10 mouse cellular contexts compared by ENCODE assay signal in the genomic region with DNA sequence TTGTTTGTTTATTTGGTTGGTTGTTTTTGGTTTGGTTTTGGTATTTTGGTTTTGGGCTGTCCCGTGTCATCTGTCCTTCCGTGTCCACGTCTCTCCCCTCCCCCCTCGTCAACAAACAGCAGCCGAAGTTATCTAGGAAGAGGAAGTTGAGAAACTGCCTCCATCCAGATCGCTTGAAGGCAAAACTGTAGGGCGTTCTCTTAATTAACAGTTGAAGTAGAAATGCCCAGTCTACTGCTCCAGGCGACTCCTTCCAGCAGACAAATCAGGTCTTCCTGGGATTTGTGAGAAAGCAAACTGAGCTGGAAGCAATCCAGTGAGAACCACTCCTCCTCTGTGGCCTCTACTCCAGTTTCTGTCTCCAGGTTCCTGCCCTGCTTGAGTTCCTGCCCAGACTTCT.
A peak's percentile ranks its signal among the peaks of the same experiment; 100 is the strongest.
DNase-seq lines count a peak whose midpoint lies in the region; ATAC-seq and TF ChIP-seq lines count a peak whose summit lies in the region.
"Had no signal": no experiment of that assay in that cellular context is flagged by ENCODE, and none has a peak within 500 bp of the region (broad histone marks: within the 10 kb centered on the region; RNA-seq: fewer than 3 reads in every experiment).

No protein-coding gene starts in this region.

- no peak overlapping the region for H3K9ac ChIP-seq in intestine, embryonic 16.5 days (ENCODE audit: low read depth, low read length)
- no peak overlapping the region for H3K9ac ChIP-seq in intestine, embryonic 15.5 days
- H3K9ac ChIP-seq in midbrain, embryonic 13.5 days (replicated peaks) = no peak overlapping the region

- H3K4me2 ChIP-seq in intestine, embryonic 16.5 days (ENCODE audit: low read depth, low read length) = 0 out of 2 replicates have a peak overlapping the region, but pooled peaks have one; percentile 19
- no peak overlapping the region for H3K4me2 ChIP-seq in intestine, embryonic 15.5 days (replicated peaks)
- H3K4me2 ChIP-seq in midbrain, embryonic 13.5 days (replicated peaks) = no peak overlapping the region

- H3K36me3 ChIP-seq in intestine, embryonic 16.5 days (ENCODE audit: control insufficient read depth, insufficient read depth, low read length) = no peaks in the 10 kb centered on the region
- H3K36me3 ChIP-seq in intestine, embryonic 15.5 days = no peaks in the 10 kb centered on the region
- H3K36me3 ChIP-seq in midbrain, embryonic 13.5 days = no peaks in the 10 kb centered on the region

- no peaks in the 10 kb centered on the region for H3K9me3 ChIP-seq in intestine, embryonic 16.5 days (ENCODE audit: control insufficient read depth, low read length)
- no peaks in the 10 kb centered on the region for H3K9me3 ChIP-seq in intestine, embryonic 15.5 days
- H3K9me3 ChIP-seq in midbrain, embryonic 13.5 days = no peaks in the 10 kb centered on the region

- no peak overlapping the region for H3K27ac ChIP-seq in intestine, embryonic 16.5 days (ENCODE audit: low read length)
- H3K27ac ChIP-seq in intestine, embryonic 15.5 days = no peak overlapping the region
- H3K27ac ChIP-seq in bone marrow macrophage, adult 2 months (ENCODE audit: insufficient read depth, low read depth, low read length) = peak overlapping the region; percentile 74
- no peak overlapping the region for H3K27ac ChIP-seq in midbrain, embryonic 13.5 days

- H3K4me3 ChIP-seq in intestine, embryonic 16.5 days (ENCODE audit: low read length) = no peak overlapping the region
- no peak overlapping the region for H3K4me3 ChIP-seq in intestine, embryonic 15.5 days (replicated peaks)
- no peak overlapping the region for H3K4me3 ChIP-seq in bone marrow macrophage, adult 2 months (ENCODE audit: insufficient read depth, low read length)
- H3K4me3 ChIP-seq in midbrain, embryonic 13.5 days (replicated peaks) = no peak overlapping the region

- TF ChIP-seq POLR2A in bone marrow macrophage, adult 2 months (IDR thresholded peaks at IDR 0.05; ENCODE audit: borderline replicate concordance, low read depth, low read length) = no peak

- TF ChIP-seq CTCF in bone marrow macrophage, adult 2 months (IDR thresholded peaks at IDR 0.05; ENCODE audit: low read depth, low read length) = no peak

- 0 out of 2 replicates have a peak, but pooled peaks cover 2% of the 10 kb centered on the region for H3K4me1 ChIP-seq in intestine, embryonic 16.5 days (ENCODE audit: control insufficient read depth, insufficient read depth, low read length)
- no peaks in the 10 kb centered on the region for H3K4me1 ChIP-seq in intestine, embryonic 15.5 days (replicated peaks)
- peaks cover 11% of the 10 kb centered on the region for H3K4me1 ChIP-seq in bone marrow macrophage, adult 2 months (ENCODE audit: control insufficient read depth, insufficient read depth, low read length)
- no peaks in the 10 kb centered on the region for H3K4me1 ChIP-seq in midbrain, embryonic 13.5 days (replicated peaks)

- peak; percentile 38 to 46 for DNase-seq in B cell, adult 2 months
- peak; percentile 22 for DNase-seq in lung, postnatal 10 days
- DNase-seq in ovary, postnatal 14 days (ENCODE audit: low spot score) = no peak
- DNase-seq in right cerebral cortex, postnatal 4 days = no peak
- DNase-seq: cerebellum, adult 11-12 months; thymus, adult 18-20 months had no signal

- no peaks in the 10 kb centered on the region for H3K27me3 ChIP-seq in intestine, embryonic 16.5 days (replicated peaks; ENCODE audit: control insufficient read depth, insufficient read depth, low read length)
- no peaks in the 10 kb centered on the region for H3K27me3 ChIP-seq in intestine, embryonic 15.5 days (replicated peaks)
- no peaks in the 10 kb centered on the region for H3K27me3 ChIP-seq in midbrain, embryonic 13.5 days

- 72% methylated on average over 8 of the region's 8 CpGs for WGBS in intestine, embryonic 16.5 days
- 66% methylated on average over 8 of the region's 8 CpGs for WGBS in intestine, embryonic 15.5 days
- 89% methylated on average over 8 of the region's 8 CpGs for WGBS in midbrain, embryonic 13.5 days

- ATAC-seq in intestine, embryonic 16.5 days = no peak
- no peak for ATAC-seq in intestine, embryonic 15.5 days
- ATAC-seq in midbrain, embryonic 13.5 days = no peak

Comparison
In these comparisons a context has a peak if more than half of its experiments do, and no peak if none do; other contexts are left out.
1. DNase-seq: peak in B cell, adult 2 months (2 of 2) and lung, postnatal 10 days (single experiment); none in ovary, postnatal 14 days (single experiment) and right cerebral cortex, postnatal 4 days (single experiment).